Mouse (Mus musculus): ENCODE measurements around the gene Sh2b1. TPM values are rescaled to one million over a fixed set of nuclear protein-coding genes. Genes with fewer than 3 reads are reported as not detected.

Gene Sh2b1
- 43.4 TPM for polyA plus RNA-seq (2017; shearing (Covaris generic))

DNA sequence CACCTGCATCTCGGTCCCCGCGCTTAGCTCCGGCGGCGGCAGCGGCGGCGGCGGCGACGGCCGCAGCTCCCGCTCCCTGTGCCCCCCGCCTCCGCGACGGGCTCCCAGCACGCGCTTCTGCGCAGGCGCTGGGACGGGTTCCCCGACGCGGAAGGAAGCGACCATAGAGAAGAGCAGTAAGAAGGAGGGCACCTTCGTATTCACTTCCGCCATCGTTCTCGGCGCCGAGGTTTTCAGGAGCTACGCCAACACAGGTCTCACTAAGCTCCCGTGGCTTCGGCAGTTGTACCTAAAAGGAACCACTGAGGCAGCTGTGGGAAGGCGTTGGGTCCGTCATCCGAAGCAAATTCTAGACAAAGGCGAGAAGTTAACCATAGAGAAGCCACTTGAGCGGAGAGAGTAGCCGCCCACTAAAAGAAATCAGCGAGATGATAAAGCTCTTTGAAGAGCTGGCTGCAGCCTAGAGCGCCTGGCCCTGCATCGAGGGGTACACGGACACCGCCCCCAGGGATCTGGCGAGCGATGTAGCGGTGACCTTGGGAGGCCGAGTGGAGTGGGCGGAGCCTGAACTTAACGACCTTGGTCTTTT lies at the start of gene Sh2b1:
Gene Sh2b1, minus strand, starts transcription at position 432 of the 589 bp plus-strand sequence.

DNA sequence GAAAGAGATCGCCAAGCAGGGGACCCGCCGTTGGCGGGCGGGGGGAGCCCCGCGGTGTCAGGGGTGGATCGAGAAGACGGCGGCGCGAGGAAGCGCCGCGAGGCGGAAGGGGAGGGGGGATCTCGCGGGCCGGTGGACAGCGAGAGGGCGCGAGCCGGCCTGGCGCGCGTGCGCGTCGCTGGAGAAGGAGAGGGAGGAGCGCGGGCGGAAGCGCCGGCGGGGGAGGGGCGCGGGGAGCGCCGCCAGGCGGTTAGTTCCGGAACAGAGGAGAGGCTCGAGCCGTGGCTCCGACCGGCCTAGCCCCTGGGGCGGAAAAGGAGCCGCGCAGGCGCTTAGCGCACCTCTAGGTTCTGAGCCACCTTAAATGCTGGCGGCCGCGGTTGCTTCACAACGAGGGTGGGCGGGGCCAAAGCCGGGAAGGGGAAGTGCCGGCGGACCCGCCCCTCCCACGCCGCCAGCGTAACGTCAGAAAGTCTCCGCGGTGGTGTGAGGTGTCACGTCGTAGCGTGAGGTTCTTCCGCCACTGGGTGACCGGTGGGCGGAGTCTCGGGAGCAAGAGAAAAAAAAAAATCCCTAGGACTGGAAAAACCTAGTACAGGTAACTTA lies 28.2 kb upstream of the Sh2b1 start, which contains the start of gene Atxn2l:
Gene Atxn2l, minus strand, starts transcription at position 165 of the 606 bp plus-strand sequence.

DNA sequence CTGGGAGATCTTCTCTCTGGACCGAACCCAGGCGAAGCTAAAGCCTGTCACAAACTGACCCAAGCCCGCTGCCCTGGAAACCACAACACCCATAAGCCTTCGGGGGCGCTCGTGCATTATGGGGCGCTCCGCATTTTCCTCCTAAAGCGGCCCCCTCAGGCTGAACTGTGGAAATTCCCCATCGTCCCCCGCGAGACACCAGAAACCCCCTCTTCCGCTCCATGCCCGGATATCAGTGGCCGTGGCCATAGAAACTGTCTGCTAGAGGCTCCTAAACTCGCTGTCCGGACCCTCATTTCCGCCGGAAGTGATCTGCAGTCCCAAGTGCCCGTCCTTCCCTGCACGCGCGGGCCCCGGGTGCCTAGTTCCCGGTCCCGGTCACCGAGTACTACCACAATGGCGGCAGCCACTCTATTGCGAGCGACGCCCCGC lies 11.8 kb upstream of the Sh2b1 start, which contains the start of gene Tufm:
Gene Tufm, plus strand, starts transcription at position 310 of the 432 bp plus-strand sequence.

DNA sequence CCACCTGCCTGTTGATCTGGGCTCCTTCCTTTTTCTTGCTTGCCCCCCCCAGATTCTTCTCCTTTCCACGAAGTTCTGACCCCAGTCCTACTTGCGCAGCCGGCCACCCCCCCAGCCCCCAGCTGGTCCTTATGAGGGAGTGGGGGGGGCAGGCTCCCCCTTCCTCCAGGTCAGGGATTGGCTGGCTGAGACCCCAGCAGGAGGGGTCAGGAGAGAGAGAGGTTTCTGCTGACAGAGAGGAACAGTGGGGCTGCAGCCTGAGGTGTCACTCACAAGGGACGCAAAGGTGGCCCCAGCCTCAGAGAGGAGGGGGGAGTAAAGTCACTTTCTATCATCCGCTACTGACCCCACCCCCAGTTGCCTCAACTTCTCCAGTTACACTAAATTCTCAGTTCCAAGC lies 12.2 kb downstream of the Sh2b1 start, which contains the start of gene Atp2a1:
Gene Atp2a1, minus strand, starts transcription at position 105 of the 400 bp plus-strand sequence.

DNA sequence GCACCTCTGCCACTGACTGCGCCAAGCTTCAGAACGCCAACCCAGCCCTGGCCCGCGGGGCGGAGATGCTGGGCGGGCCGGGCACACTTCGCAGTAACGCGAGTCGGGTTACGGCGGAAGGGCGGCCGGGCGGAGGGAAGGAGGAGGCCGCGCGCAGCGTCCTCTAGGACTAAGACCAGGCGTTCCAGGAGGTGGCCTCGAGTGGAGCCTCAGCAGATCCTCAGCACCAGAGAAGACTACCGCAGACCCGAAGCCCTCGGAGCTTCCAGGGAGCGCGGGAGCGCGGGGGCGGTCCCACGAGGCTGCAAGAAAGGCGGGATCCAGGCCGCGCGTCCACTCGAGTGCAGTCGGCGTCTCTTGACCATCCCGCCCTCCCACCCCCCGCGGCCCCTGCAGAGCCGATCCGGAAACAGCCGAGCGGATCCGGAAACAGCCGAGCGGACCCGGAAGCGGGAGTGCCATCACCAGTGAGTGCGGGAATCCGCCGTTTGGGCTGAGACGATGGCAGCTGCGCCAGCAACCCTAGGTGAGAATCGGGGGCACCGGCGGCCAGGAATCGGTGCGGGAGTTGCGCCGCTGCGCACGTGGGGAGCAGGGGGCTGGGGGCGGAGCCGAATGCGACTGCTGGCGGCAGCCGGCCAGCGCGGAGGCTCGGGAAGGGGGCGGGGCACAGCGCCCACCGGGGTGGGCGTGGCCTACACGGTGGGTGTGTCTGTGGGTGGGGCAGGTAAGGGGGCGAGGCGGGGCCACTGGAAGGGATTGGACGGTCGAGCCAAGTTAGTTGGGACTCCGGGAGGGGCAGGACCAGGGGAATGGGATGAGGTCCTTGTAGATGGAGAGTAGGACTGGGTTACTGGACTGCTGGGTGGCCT lies 46.4 kb downstream of the Sh2b1 start, which contains the start of gene Rabep2:
Gene Rabep2, plus strand, starts transcription at position 129 of the 872 bp plus-strand sequence.

Other genes with a start within 250 kb of the Sh2b1 start
- 3.7 TPM for gene Sbk1, start 202.8 kb downstream of the Sh2b1 start, polyA plus RNA-seq (2017; shearing (Covaris generic))
- 827 TPM for gene Lat, start 105.9 kb downstream of the Sh2b1 start, polyA plus RNA-seq (2017; shearing (Covaris generic))
- gene Spns1, start 98.0 kb downstream of the Sh2b1 start, polyA plus RNA-seq (2017; shearing (Covaris generic)) = 90.3 TPM
- 4.8 TPM for gene Nfatc2ip, start 78.7 kb downstream of the Sh2b1 start, polyA plus RNA-seq (2017; shearing (Covaris generic))
- gene Cd19, start 60.5 kb downstream of the Sh2b1 start, polyA plus RNA-seq (2017; shearing (Covaris generic)) = 5.3 TPM
- gene Rabep2, start 46.7 kb downstream of the Sh2b1 start, polyA plus RNA-seq (2017; shearing (Covaris generic)) = 70.8 TPM
- gene Atp2a1, start 12.3 kb downstream of the Sh2b1 start, polyA plus RNA-seq (2017; shearing (Covaris generic)) = 0.24 TPM
- 130 TPM for gene Tufm, start 11.9 kb upstream of the Sh2b1 start, polyA plus RNA-seq (2017; shearing (Covaris generic))
- gene Atxn2l, start 28.0 kb upstream of the Sh2b1 start, polyA plus RNA-seq (2017; shearing (Covaris generic)) = 36.5 TPM
- 223 TPM for gene Eif3c, start 91.0 kb upstream of the Sh2b1 start, polyA plus RNA-seq (2017; shearing (Covaris generic))
- 3.6 TPM for gene Apobr, start 109.5 kb upstream of the Sh2b1 start, polyA plus RNA-seq (2017; shearing (Covaris generic))
- gene Cln3, start 110.4 kb upstream of the Sh2b1 start, polyA plus RNA-seq (2017; shearing (Covaris generic)) = 123 TPM
- gene Il27, start 119.5 kb upstream of the Sh2b1 start, polyA plus RNA-seq (2017; shearing (Covaris generic)) = not detected
- not detected for gene Nupr1, start 155.4 kb upstream of the Sh2b1 start, polyA plus RNA-seq (2017; shearing (Covaris generic))
- gene Sgf29, start 173.9 kb upstream of the Sh2b1 start, polyA plus RNA-seq (2017; shearing (Covaris generic)) = 107 TPM
- 1.3 TPM for gene Sult1a1, start 201.0 kb upstream of the Sh2b1 start, polyA plus RNA-seq (2017; shearing (Covaris generic))
- 125 TPM for gene Bola2, start 220.0 kb upstream of the Sh2b1 start, polyA plus RNA-seq (2017; shearing (Covaris generic))
- 10.3 TPM for gene Slx1b, start 220.4 kb upstream of the Sh2b1 start, polyA plus RNA-seq (2017; shearing (Covaris generic))
- 3,429 TPM for gene Coro1a, start 232.4 kb upstream of the Sh2b1 start, polyA plus RNA-seq (2017; shearing (Covaris generic))

Data from inflammation-experienced regulatory T-cells, adult 16 weeks (primary cell).